Comparison of ENCODE assay signal across 16 mouse cellular contexts in the genomic region with DNA sequence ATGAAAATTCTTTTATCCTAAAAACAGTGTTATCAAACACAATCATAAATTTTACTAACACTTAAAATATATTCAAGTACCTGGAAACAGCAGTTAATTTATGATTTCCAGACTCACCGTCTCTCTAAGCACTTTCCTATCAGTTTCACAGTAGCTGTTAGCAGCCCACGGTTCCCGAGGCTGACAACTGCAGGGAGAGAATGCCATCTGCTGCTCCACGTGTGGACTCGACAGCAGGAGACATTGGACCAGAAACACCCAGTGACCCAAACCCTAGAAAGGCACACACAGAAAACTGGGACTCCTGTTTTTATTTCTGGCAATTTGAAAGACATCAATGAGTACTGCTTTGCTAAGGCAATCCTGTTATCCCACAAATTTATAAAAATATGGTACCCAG.
DNase-seq lines count a peak whose midpoint lies in the region; ATAC-seq and TF ChIP-seq lines count a peak whose summit lies in the region.
"Had no signal": no experiment of that assay in that cellular context is flagged by ENCODE, and none has a peak within 500 bp of the region (broad histone marks: within the 10 kb centered on the region; RNA-seq: fewer than 3 reads in every experiment).

No protein-coding gene starts in this region.

- no peak for TF ChIP-seq POLR2A in brain, embryonic 14.5 days (IDR thresholded peaks at IDR 0.05; ENCODE audit: borderline replicate concordance, extremely low read depth, insufficient read depth, insufficient read length, poor library complexity, severe bottlenecking)

- no peak overlapping the region for H3K9ac ChIP-seq in lung, postnatal 0 days (replicated peaks; ENCODE audit: low read depth)
- H3K9ac ChIP-seq: embryonic facial prominence, embryonic 15.5 days; forebrain, embryonic 13.5 days; hindbrain, embryonic 14.5 days; liver, embryonic 13.5 days had no signal

- ATAC-seq in lung, postnatal 0 days = no peak
- ATAC-seq: forebrain, embryonic 13.5 days had no signal

- H3K9me3 ChIP-seq in lung, postnatal 0 days (ENCODE audit: low read length) = no peaks in the 10 kb centered on the region
- H3K9me3 ChIP-seq: embryonic facial prominence, embryonic 15.5 days; forebrain, embryonic 13.5 days; liver, embryonic 13.5 days had no signal

- WGBS in lung, postnatal 0 days = 25% methylated on average over 5 of the region's 5 CpGs

- TF ChIP-seq CTCF in brain, embryonic 14.5 days (IDR thresholded peaks at IDR 0.05; ENCODE audit: borderline replicate concordance, extremely low read depth, insufficient read depth, insufficient read length) = no peak
- TF ChIP-seq CTCF in lung, postnatal 0 days (IDR thresholded peaks at IDR 0.05) = no peak

- H3K27me3 ChIP-seq in lung, postnatal 0 days (replicated peaks; ENCODE audit: insufficient read depth, low read length) = no peaks in the 10 kb centered on the region
- H3K27me3 ChIP-seq: embryonic facial prominence, embryonic 15.5 days; forebrain, embryonic 13.5 days; liver, embryonic 13.5 days had no signal

- no peak overlapping the region for H3K27ac ChIP-seq in lung, postnatal 0 days (ENCODE audit: low read length)
- H3K27ac ChIP-seq: embryonic facial prominence, embryonic 15.5 days; forebrain, embryonic 13.5 days; hindbrain, embryonic 14.5 days; liver, embryonic 13.5 days had no signal

- DNase-seq in left cerebral cortex, postnatal 4 days = peak; percentile 31
- DNase-seq in left cerebral cortex, postnatal 10 days (ENCODE audit: extremely low spot score in 1 of 2, low spot score in 2 of 2) = no peak
- DNase-seq in brain, embryonic 14.5 days (ENCODE audit: low read depth) = peak; percentile 34
- DNase-seq in cerebellum, adult 8-10 months = peak; percentile 31
- DNase-seq in layer of hippocampus, adult 18-20 months (ENCODE audit: low spot score in 2 of 2) = peak; percentile 5 to 9
- DNase-seq in spleen, postnatal 4 days (ENCODE audit: low spot score in 2 of 2) = no peak
- DNase-seq in lung, postnatal 0 days (ENCODE audit: low spot score) = no peak
- DNase-seq: heart, adult 18-20 months; kidney, adult 2 months; kidney, postnatal 4 days; liver, embryonic 13.5 days; lung, postnatal 14 days had no signal

- intact Hi-C loops in left cerebral cortex, postnatal 4 days (cut with DNase I) = no loop called here
- intact Hi-C loops in left cerebral cortex, postnatal 10 days (cut with DNase I) = loop anchor here (10.0 kb wide), 1 partner anchor 259 kb away; no protein-coding TSS in a partner anchor

- H3K4me2 ChIP-seq in lung, postnatal 0 days (replicated peaks; ENCODE audit: low read depth, low read length) = no peak overlapping the region
- H3K4me2 ChIP-seq: embryonic facial prominence, embryonic 15.5 days; forebrain, embryonic 13.5 days; hindbrain, embryonic 14.5 days; liver, embryonic 13.5 days; midbrain, embryonic 11.5 days had no signal

- no peaks in the 10 kb centered on the region for H3K4me1 ChIP-seq in lung, postnatal 0 days (ENCODE audit: insufficient read depth, low read depth, low read length)
- H3K4me1 ChIP-seq: embryonic facial prominence, embryonic 15.5 days; forebrain, embryonic 13.5 days; liver, embryonic 13.5 days had no signal

- H3K4me3 ChIP-seq in lung, postnatal 0 days (ENCODE audit: low read depth, low read length) = no peak overlapping the region
- H3K4me3 ChIP-seq: embryonic facial prominence, embryonic 15.5 days; forebrain, embryonic 13.5 days; liver, embryonic 13.5 days had no signal

- no peak for TF ChIP-seq EP300 in lung, postnatal 0 days (IDR thresholded peaks at IDR 0.05)

- no peaks in the 10 kb centered on the region for H3K36me3 ChIP-seq in lung, postnatal 0 days (ENCODE audit: insufficient read depth, low read length)
- H3K36me3 ChIP-seq: embryonic facial prominence, embryonic 15.5 days; liver, embryonic 13.5 days had no signal

Comparison
In these comparisons a context has a peak if more than half of its experiments do, and no peak if none do; other contexts are left out.
1. DNase-seq: peak in left cerebral cortex, postnatal 4 days (single experiment), brain, embryonic 14.5 days (single experiment), cerebellum, adult 8-10 months (single experiment) and layer of hippocampus, adult 18-20 months (2 of 2); none in left cerebral cortex, postnatal 10 days (0 of 2), spleen, postnatal 4 days (0 of 2) and lung, postnatal 0 days (single experiment).